Mouse (Mus musculus): ENCODE data around the gene Rabggta.

The Rabggta gene

GRCm38 (mm10) chr14:55721700-55722437 lies at the start of gene Rabggta:
Gene Rabggta, minus strand, starts transcription at chr14:55722263.
- DNase-seq: peak; percentile 99

- no peak for DNase-seq
These were observed 47.1 kb upstream of the Rabggta start for GRCm38 (mm10) chr14:55769087-55769703.

GRCm38 (mm10) chr14:55768555-55768954 lies 46.5 kb upstream of the Rabggta start:
- no peak for DNase-seq

GRCm38 (mm10) chr14:55767519-55768414 lies 45.7 kb upstream of the Rabggta start:
- DNase-seq: peak; percentile 93

- no peak for DNase-seq
These were observed 43.6 kb upstream of the Rabggta start, which contains the start of gene Ltb4r1 for GRCm38 (mm10) chr14:55765696-55766095. Gene Ltb4r1, plus strand, starts transcription at chr14:55765962.

GRCm38 (mm10) chr14:55763166-55763565 lies 41.1 kb upstream of the Rabggta start:
- peak; percentile 96 for DNase-seq

GRCm38 (mm10) chr14:55762001-55762821 lies 40.1 kb upstream of the Rabggta start:
- peak; percentile 97 for DNase-seq

- peak; percentile 90 for DNase-seq
These were observed 39.1 kb upstream of the Rabggta start, which contains the start of gene Ltb4r2 for GRCm38 (mm10) chr14:55761163-55761562. Gene Ltb4r2, plus strand, starts transcription at chr14:55761428.

- peak; percentile 97 for DNase-seq
These were observed 38.1 kb upstream of the Rabggta start for GRCm38 (mm10) chr14:55760156-55760555.

GRCm38 (mm10) chr14:55758363-55758784 lies 36.3 kb upstream of the Rabggta start, which contains the start of gene Cideb:
Gene Cideb, minus strand, starts transcription at chr14:55758458.
- DNase-seq: peak; percentile 90

GRCm38 (mm10) chr14:55757566-55757965 lies 35.5 kb upstream of the Rabggta start:
- no peak for DNase-seq

- no peak for DNase-seq
These were observed 25.2 kb upstream of the Rabggta start for GRCm38 (mm10) chr14:55747051-55747847.

GRCm38 (mm10) chr14:55745861-55746237 lies 23.8 kb upstream of the Rabggta start:
- DNase-seq: no peak

GRCm38 (mm10) chr14:55745180-55745860 lies 23.3 kb upstream of the Rabggta start, which contains the start of the genes Dhrs1 and Nop9:
Gene Dhrs1, minus strand, starts transcription at chr14:55745690.
Gene Nop9, plus strand, starts transcription at chr14:55745693.
- peak; percentile 99 for DNase-seq

GRCm38 (mm10) chr14:55743711-55744110 lies 21.6 kb upstream of the Rabggta start:
- DNase-seq: peak; percentile 97

- no peak for DNase-seq
These were observed 15.1 kb upstream of the Rabggta start for GRCm38 (mm10) chr14:55737086-55737687.

GRCm38 (mm10) chr14:55735758-55736157 lies 13.7 kb upstream of the Rabggta start:
- no peak for DNase-seq

GRCm38 (mm10) chr14:55735334-55735733 lies 13.3 kb upstream of the Rabggta start:
- DNase-seq: no peak

GRCm38 (mm10) chr14:55734869-55735268 lies 12.8 kb upstream of the Rabggta start:
- no peak for DNase-seq

- DNase-seq: peak; percentile 84
These were observed 11.8 kb upstream of the Rabggta start for GRCm38 (mm10) chr14:55733889-55734288.

Data from heart, adult 11 months (tissue).